Mouse (Mus musculus): ENCODE results near the gene Fgf4. TPM values are rescaled to one million over a fixed set of nuclear protein-coding genes. Genes with fewer than 3 reads are reported as not detected.

Gene Fgf4
- polyA plus RNA-seq (2015; fragmentation: Illumina TruSeq; extraction: RNeasy Lipid Tissue Mini Kit (QIAGEN cat#74804); ENCODE audit: insufficient read depth, low replicate concordance): not detected

GRCm38 (mm10) chr7:144847067-144847466 lies at the start of gene Fgf4:
TSS of gene Fgf4 (plus strand) at chr7:144847367.

GRCm38 (mm10) chr7:144837891-144838488 lies 9.2 kb upstream of the Fgf4 start, which contains the start of gene Fgf3:
TSS of gene Fgf3 (plus strand) at chr7:144838083.

GRCm38 (mm10) chr7:144896294-144897218 lies 49.4 kb downstream of the Fgf4 start, which contains the start of gene Fgf15:
TSS of gene Fgf15 (plus strand) at chr7:144896531.

Other genes starting within 250 kb of the Fgf4 start
- 7.7 TPM for gene Ano1, start 95.4 kb upstream of the Fgf4 start, polyA plus RNA-seq (2015; fragmentation: Illumina TruSeq; extraction: RNeasy Lipid Tissue Mini Kit (QIAGEN cat#74804); ENCODE audit: insufficient read depth, low replicate concordance)
- not detected for gene Fgf3, start 9.3 kb upstream of the Fgf4 start, polyA plus RNA-seq (2015; fragmentation: Illumina TruSeq; extraction: RNeasy Lipid Tissue Mini Kit (QIAGEN cat#74804); ENCODE audit: insufficient read depth, low replicate concordance)
- not detected for gene Fgf15, start 49.2 kb downstream of the Fgf4 start, polyA plus RNA-seq (2015; fragmentation: Illumina TruSeq; extraction: RNeasy Lipid Tissue Mini Kit (QIAGEN cat#74804); ENCODE audit: insufficient read depth, low replicate concordance)
- gene LTO1, start 67.7 kb downstream of the Fgf4 start, polyA plus RNA-seq (2015; fragmentation: Illumina TruSeq; extraction: RNeasy Lipid Tissue Mini Kit (QIAGEN cat#74804); ENCODE audit: insufficient read depth, low replicate concordance): 24.7 TPM
- 53.0 TPM for gene Ccnd1, start 92.6 kb downstream of the Fgf4 start, polyA plus RNA-seq (2015; fragmentation: Illumina TruSeq; extraction: RNeasy Lipid Tissue Mini Kit (QIAGEN cat#74804); ENCODE audit: insufficient read depth, low replicate concordance)